Mouse (Mus musculus): ENCODE data around the gene Carhsp1. TPM values are rescaled to one million over a fixed set of nuclear protein-coding genes. Genes with fewer than 3 reads are reported as not detected.

Gene Carhsp1
- polyA plus RNA-seq, 1 experiment from 2014 or later, result 97.1 TPM

GRCm38 (mm10) chr16:8672350-8672687, 364 bp upstream of the Carhsp1 start:
- H3K4me2 ChIP-seq (replicated peaks; ENCODE audit: low read depth, low read length), result peak overlapping the region; percentile 70
- no peak overlapping the region for H3K9ac ChIP-seq (replicated peaks; ENCODE audit: low read depth)
- under 1% methylated on average over 18 of the region's 18 CpGs for WGBS
- DNase-seq (ENCODE audit: low spot score) (no peak), ATAC-seq (no peak)
- 0 out of 2 replicates have a peak overlapping the region, but pooled peaks have one; percentile 90 for H3K27ac ChIP-seq (ENCODE audit: low read length)
- peaks cover 21% of the 10 kb centered on the region for H3K4me1 ChIP-seq (ENCODE audit: insufficient read depth, low read depth, low read length)
- no peaks in the 10 kb centered on the region for H3K36me3 ChIP-seq (ENCODE audit: insufficient read depth, low read length)
- H3K4me3 ChIP-seq (ENCODE audit: low read depth, low read length), result peak overlapping the region; percentile 59
- H3K27me3 ChIP-seq (replicated peaks; ENCODE audit: insufficient read depth, low read length), result no peaks in the 10 kb centered on the region
- TF ChIP-seq EP300 (IDR thresholded peaks at IDR 0.05) (no peak), CTCF (IDR thresholded peaks at IDR 0.05) (no peak)
- H3K9me3 ChIP-seq (ENCODE audit: low read length), result no peaks in the 10 kb centered on the region

DNA sequence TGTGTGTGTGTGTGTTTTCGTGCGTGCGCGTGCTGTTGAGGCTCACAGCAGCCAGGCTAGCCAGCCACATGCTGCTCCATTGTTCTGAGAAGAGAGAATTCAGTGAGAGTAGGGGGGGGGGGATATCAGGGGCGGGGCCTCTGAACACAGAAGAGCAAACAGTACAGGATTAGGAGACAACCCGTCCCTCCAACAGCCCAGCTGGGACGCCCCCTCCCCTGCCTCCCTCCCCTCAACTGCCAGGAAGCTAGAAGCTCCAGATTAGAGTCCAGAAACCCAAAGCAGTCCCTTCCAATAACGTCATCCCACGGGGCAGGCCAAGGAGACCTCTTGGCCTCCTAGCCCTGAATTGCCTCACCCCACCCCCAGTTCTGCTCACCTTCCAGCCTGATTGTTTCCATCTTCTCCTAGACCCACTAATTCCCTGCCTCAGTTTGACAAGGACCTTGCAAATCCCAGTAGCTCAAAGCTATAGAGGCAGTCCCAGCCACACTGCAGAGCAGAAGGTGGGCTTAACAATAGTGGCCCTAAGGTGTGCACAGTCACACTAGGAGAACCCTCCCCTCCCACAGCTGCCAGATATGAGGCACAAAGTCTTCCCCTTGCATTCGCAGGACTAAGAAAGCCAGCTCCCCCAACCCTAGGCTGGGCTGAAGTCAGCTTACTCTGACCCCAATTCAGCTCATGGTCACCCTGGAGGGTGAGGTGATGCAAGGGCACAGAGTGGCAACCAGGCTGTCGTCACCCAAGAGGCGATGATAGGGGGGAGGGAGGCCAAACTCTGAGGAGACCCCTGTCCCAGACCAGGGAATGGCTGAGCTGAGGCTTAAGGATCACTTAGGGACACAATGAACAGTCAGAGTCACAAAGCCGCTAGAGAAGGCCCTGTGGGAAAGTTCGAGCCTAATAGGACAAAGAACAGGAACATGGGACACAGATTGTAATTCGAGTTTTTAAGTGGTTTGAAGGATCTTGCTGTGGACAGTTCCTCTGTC, 1.6 kb downstream of the Carhsp1 start:
- peak overlapping the region; percentile 70 for H3K4me2 ChIP-seq (replicated peaks; ENCODE audit: low read depth, low read length)
- H3K4me3 ChIP-seq (ENCODE audit: low read depth, low read length), result peak overlapping the region; percentile 59
- DNase-seq (ENCODE audit: low spot score), result no peak
- ATAC-seq, result no peak
- H3K9me3 ChIP-seq (ENCODE audit: low read length), result no peaks in the 10 kb centered on the region
- TF ChIP-seq EP300 (IDR thresholded peaks at IDR 0.05), result no peak
- no peak for TF ChIP-seq CTCF (IDR thresholded peaks at IDR 0.05)
- H3K27ac ChIP-seq (ENCODE audit: low read length), result peak overlapping the region; percentile 90
- peak overlapping the region; percentile 60; the same call in 1 of the 2 replicates for H3K9ac ChIP-seq (replicated peaks; ENCODE audit: low read depth)
- H3K27me3 ChIP-seq (replicated peaks; ENCODE audit: insufficient read depth, low read length), result no peaks in the 10 kb centered on the region
- H3K4me1 ChIP-seq (ENCODE audit: insufficient read depth, low read depth, low read length), result peaks cover 33% of the 10 kb centered on the region
- no peaks in the 10 kb centered on the region for H3K36me3 ChIP-seq (ENCODE audit: insufficient read depth, low read length)
- WGBS, result 15% methylated on average over 10 of the region's 15 CpGs

DNA sequence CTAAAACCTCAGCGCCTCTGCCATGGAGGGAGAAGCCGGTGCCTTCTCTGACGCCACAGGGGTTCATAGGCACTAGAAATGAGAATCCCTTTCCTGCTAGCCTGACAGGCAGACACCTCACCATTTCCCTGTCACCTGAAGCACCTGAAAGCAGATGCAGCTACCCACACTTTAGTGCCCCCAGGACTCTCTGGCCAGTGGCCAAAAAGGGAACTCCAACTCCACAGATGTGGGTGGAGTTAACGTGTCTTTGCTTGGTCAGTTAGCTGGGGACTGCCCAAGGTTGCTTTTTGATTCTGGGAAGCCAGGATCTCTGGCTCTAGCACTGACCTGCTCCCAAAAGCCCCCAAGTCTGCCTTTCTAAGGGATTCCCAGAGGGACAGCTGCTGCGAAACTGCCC, 2.5 kb downstream of the Carhsp1 start:
- Histone ChIP-seq H3K27ac (ENCODE audit: low read length) (peak overlapping the region; percentile 6; the same call in 1 of the 2 replicates), H3K36me3 (ENCODE audit: insufficient read depth, low read length) (no peaks in the 10 kb centered on the region), H3K4me3 (ENCODE audit: low read depth, low read length) (no peak overlapping the region), H3K27me3 (replicated peaks; ENCODE audit: insufficient read depth, low read length) (no peaks in the 10 kb centered on the region), H3K4me1 (ENCODE audit: insufficient read depth, low read depth, low read length) (peaks cover 39% of the 10 kb centered on the region), H3K4me2 (replicated peaks; ENCODE audit: low read depth, low read length) (peak overlapping the region; percentile 70), H3K9ac (replicated peaks; ENCODE audit: low read depth) (no peak overlapping the region), H3K9me3 (ENCODE audit: low read length) (no peaks in the 10 kb centered on the region)
- no peak for ATAC-seq
- no peak for DNase-seq (ENCODE audit: low spot score)
- TF ChIP-seq CTCF (IDR thresholded peaks at IDR 0.05) (no peak), EP300 (IDR thresholded peaks at IDR 0.05) (no peak)
- WGBS, result 71% methylated on average over 5 of the region's 5 CpGs

DNA sequence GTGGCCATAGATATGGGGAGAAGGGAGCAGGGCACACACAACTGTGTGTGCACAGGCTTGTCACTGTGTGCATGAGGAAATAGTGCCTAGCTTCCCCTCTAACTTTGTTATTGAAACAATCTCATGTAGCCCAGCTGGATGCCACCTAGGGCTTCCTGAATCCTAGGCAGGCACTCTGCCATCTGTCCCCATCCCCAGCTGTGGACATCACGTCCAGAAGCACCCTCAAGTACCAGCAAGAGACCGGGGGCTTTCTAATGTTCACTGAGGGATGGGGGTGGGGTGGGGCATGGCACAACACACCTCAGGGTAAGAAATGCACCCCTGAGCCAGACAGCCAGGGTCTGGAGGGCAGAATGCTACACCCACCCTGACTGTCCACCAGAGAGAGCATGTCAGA, 3.6 kb downstream of the Carhsp1 start:
- Histone ChIP-seq H3K27me3 (replicated peaks; ENCODE audit: insufficient read depth, low read length) (no peaks in the 10 kb centered on the region), H3K9ac (replicated peaks; ENCODE audit: low read depth) (no peak overlapping the region), H3K4me3 (ENCODE audit: low read depth, low read length) (no peak overlapping the region), H3K4me1 (ENCODE audit: insufficient read depth, low read depth, low read length) (peaks cover 39% of the 10 kb centered on the region), H3K4me2 (replicated peaks; ENCODE audit: low read depth, low read length) (0 out of 2 replicates have a peak overlapping the region, but pooled peaks have one; percentile 3), H3K9me3 (ENCODE audit: low read length) (no peaks in the 10 kb centered on the region), H3K36me3 (ENCODE audit: insufficient read depth, low read length) (no peaks in the 10 kb centered on the region), H3K27ac (ENCODE audit: low read length) (peak overlapping the region; percentile 87; the same call in 1 of the 2 replicates)
- TF ChIP-seq CTCF (IDR thresholded peaks at IDR 0.05), result no peak
- no peak for TF ChIP-seq EP300 (IDR thresholded peaks at IDR 0.05)
- ATAC-seq (no peak), DNase-seq (ENCODE audit: low spot score) (no peak)
- 69% methylated on average over 2 of the region's 2 CpGs for WGBS

- no peak for DNase-seq (ENCODE audit: low spot score)
- Histone ChIP-seq H3K36me3 (ENCODE audit: insufficient read depth, low read length) (no peaks in the 10 kb centered on the region), H3K4me3 (ENCODE audit: low read depth, low read length) (no peak overlapping the region), H3K9ac (replicated peaks; ENCODE audit: low read depth) (no peak overlapping the region), H3K4me2 (replicated peaks; ENCODE audit: low read depth, low read length) (peak overlapping the region; percentile 22; the same call in 1 of the 2 replicates), H3K9me3 (ENCODE audit: low read length) (no peaks in the 10 kb centered on the region), H3K27me3 (replicated peaks; ENCODE audit: insufficient read depth, low read length) (no peaks in the 10 kb centered on the region), H3K27ac (ENCODE audit: low read length) (peak overlapping the region; percentile 87), H3K4me1 (ENCODE audit: insufficient read depth, low read depth, low read length) (peaks cover 39% of the 10 kb centered on the region)
- TF ChIP-seq EP300 (IDR thresholded peaks at IDR 0.05) (no peak), CTCF (IDR thresholded peaks at IDR 0.05) (no peak)
- WGBS, result 59% methylated on average over 4 of the region's 4 CpGs
- no peak for ATAC-seq
Measured at GRCm38 (mm10) chr16:8667814-8668213, 4.1 kb downstream of the Carhsp1 start.

GRCm38 (mm10) chr16:8667261-8667660, 4.7 kb downstream of the Carhsp1 start:
- H3K9me3 ChIP-seq (ENCODE audit: low read length), result no peaks in the 10 kb centered on the region
- peak overlapping the region; percentile 22; the same call in 1 of the 2 replicates for H3K4me2 ChIP-seq (replicated peaks; ENCODE audit: low read depth, low read length)
- H3K36me3 ChIP-seq (ENCODE audit: insufficient read depth, low read length), result no peaks in the 10 kb centered on the region
- no peak for TF ChIP-seq CTCF (IDR thresholded peaks at IDR 0.05)
- TF ChIP-seq EP300 (IDR thresholded peaks at IDR 0.05), result no peak; the same call in 1 of the 2 replicates
- H3K27me3 ChIP-seq (replicated peaks; ENCODE audit: insufficient read depth, low read length), result no peaks in the 10 kb centered on the region
- WGBS, result 59% methylated on average over 7 of the region's 7 CpGs
- no peak overlapping the region for H3K9ac ChIP-seq (replicated peaks; ENCODE audit: low read depth)
- H3K27ac ChIP-seq (ENCODE audit: low read length), result peak overlapping the region; percentile 87
- no peak overlapping the region for H3K4me3 ChIP-seq (ENCODE audit: low read depth, low read length)
- DNase-seq (ENCODE audit: low spot score) (peak; percentile 76), ATAC-seq (peak; percentile 5)
- peaks cover 39% of the 10 kb centered on the region for H3K4me1 ChIP-seq (ENCODE audit: insufficient read depth, low read depth, low read length)
